Mouse (Mus musculus) heart, adult 2 months (tissue): ENCODE measurements at regions not wholly inside any gene's neighbourhood (a gene's known extent, or its start where the extent isn't known, plus 50 kb on each side); places are given as distances from the start of the nearest gene placed in this dataset.
"Not testable (repeated sequence)": the region's sequence is repeated elsewhere in the genome, so short reads cannot be mapped to it uniquely, and the experiment has no call there.

Source experiments
- CTCF ChIP-seq: fragments of 200-600 bp; IDR thresholded peaks from 2 replicates; pipeline ENCODE4 v1.8.1; 2022; ENCODE audit warnings: antibody characterized with exemption, mild to moderate bottlenecking, moderate library complexity
- EP300 ChIP-seq: fragments of 200-500 bp; IDR thresholded peaks from 2 replicates; pipeline ENCODE4 v1.6.1; 2011; ENCODE audit warnings: low read depth, low read length, control low read depth; ENCODE audit not compliant: insufficient read depth
- POLR2A ChIP-seq: fragments of 200-500 bp; IDR thresholded peaks from 2 replicates; pipeline ENCODE4 v1.6.1; 2011; ENCODE audit warnings: mild to moderate bottlenecking, low read depth, low read length, control low read depth; ENCODE audit not compliant: insufficient read depth

DNA sequence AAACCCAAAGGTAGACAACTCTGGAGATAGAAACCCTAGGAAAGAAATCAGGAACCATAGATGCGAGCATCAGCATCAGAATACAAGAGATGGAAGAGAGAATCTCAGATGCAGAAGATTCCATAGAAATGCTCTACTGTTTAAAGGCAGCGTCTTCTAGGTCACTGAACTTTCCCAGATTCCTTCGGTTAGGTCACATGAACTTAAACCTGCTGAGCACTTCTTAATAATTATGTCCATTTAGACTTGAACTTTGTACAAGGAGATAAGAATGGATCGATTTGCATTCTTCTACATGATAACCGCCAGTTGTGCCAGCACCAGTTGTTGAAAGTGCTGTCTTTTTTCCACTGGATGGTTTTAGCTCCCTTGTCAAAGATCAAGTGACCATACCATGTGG lies 129.2 kb downstream of the Gipc2 start:
- not testable (repeated sequence) for TF ChIP-seq EP300, POLR2A, CTCF
